Mouse (Mus musculus) central nervous system, embryonic 18 days (tissue): ENCODE measurements around the gene Vps26b. TPM values are rescaled to one million over a fixed set of nuclear protein-coding genes. Genes with fewer than 3 reads are reported as not detected.

Experiments used
- polyA plus RNA-seq: library from polyadenylated mRNA; depleted of rRNA; stranded (reverse); fragments of >200 nt; gene quantifications from 2 replicates; pipeline ENCODE4 v1.2.3, GENCODE M21; 2012; rRNA removed

Vps26b gene
- polyA plus RNA-seq = 89.4 and 94.9 TPM in 2 replicates

GRCm38 (mm10) chr9:27029828-27030762 lies at the start of gene Vps26b, which contains the start of gene Ncapd3:
Gene Vps26b, minus strand, starts transcription at chr9:27030065.
Gene Ncapd3, plus strand, starts transcription at chr9:27030175.

GRCm38 (mm10) chr9:26999461-27000395 lies 30.1 kb downstream of the Vps26b start, which contains the start of the genes Acad8 and Thyn1:
Gene Acad8, minus strand, starts transcription at chr9:26999566.
Gene Thyn1, plus strand, starts transcription at chr9:26999710.

Other genes with a start within 250 kb of the Vps26b start
- gene Glb1l2, start 223.6 kb downstream of the Vps26b start, polyA plus RNA-seq = 2.1 and 3.0 TPM in 2 replicates
- gene Glb1l3, start 169.2 kb downstream of the Vps26b start, polyA plus RNA-seq = 0.05 and 0.07 TPM in 2 replicates
- 0.10 and 0.16 TPM in 2 replicates for gene Gm1110, start 107.0 kb downstream of the Vps26b start, polyA plus RNA-seq
- 37.0 and 38.2 TPM in 2 replicates for gene Acad8, start 30.5 kb downstream of the Vps26b start, polyA plus RNA-seq
- gene Thyn1, start 30.4 kb downstream of the Vps26b start, polyA plus RNA-seq = 103 and 107 TPM in 2 replicates
- gene Ncapd3, start 110 bp upstream of the Vps26b start, polyA plus RNA-seq = 27.4 and 28.6 TPM in 2 replicates
- 37.7 and 42.9 TPM in 2 replicates for gene Jam3, start 125.4 kb upstream of the Vps26b start, polyA plus RNA-seq